Mouse (Mus musculus): ENCODE measurements around the gene 1700019D03Rik. TPM values are rescaled to one million over a fixed set of nuclear protein-coding genes. Genes with fewer than 3 reads are reported as not detected.

Gene 1700019D03Rik
- polyA plus RNA-seq (2014; fragmentation: Illumina TruSeq; extraction: RNeasy Lipid Tissue Mini Kit (QIAGEN cat#74804); ENCODE audit: low read depth, low replicate concordance), result 1.2 TPM

GRCm38 (mm10) chr1:53020079-53020478, at the start of gene 1700019D03Rik:
Gene 1700019D03Rik (minus strand): TSS chr1:53020179.

DNA sequence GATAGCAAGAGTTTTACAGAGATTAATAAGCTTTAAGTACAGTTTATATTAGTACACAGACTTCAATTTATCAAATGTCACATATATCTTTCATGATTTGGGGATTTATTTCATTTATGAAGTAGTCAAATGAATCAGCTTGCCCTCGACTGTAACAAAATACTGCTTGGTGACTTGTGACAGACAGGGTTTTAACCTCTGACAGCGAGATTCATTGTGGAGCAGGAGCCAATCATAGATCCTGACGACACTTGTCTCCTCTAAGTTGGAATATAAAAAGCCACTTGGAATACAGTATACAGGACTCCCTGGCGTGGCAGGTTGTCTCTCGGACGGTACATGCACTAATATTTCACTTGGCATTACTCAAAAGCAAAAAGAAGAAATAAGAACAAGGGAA, 41.4 kb upstream of the 1700019D03Rik start, which contains the start of gene Mstn:
Gene Mstn, plus strand, starts transcription at position 301 of the 400 bp plus-strand sequence.

Other genes with a start within 250 kb of the 1700019D03Rik start
- 13.4 TPM for gene Inpp1, start 202.5 kb downstream of the 1700019D03Rik start, polyA plus RNA-seq (2014; fragmentation: Illumina TruSeq; extraction: RNeasy Lipid Tissue Mini Kit (QIAGEN cat#74804); ENCODE audit: low read depth, low replicate concordance)
- 116 TPM for gene Hibch, start 175.2 kb downstream of the 1700019D03Rik start, polyA plus RNA-seq (2014; fragmentation: Illumina TruSeq; extraction: RNeasy Lipid Tissue Mini Kit (QIAGEN cat#74804); ENCODE audit: low read depth, low replicate concordance)
- 0.37 TPM for gene Mstn, start 41.5 kb upstream of the 1700019D03Rik start, polyA plus RNA-seq (2014; fragmentation: Illumina TruSeq; extraction: RNeasy Lipid Tissue Mini Kit (QIAGEN cat#74804); ENCODE audit: low read depth, low replicate concordance)
- gene 1700019A02Rik, start 167.5 kb upstream of the 1700019D03Rik start, polyA plus RNA-seq (2014; fragmentation: Illumina TruSeq; extraction: RNeasy Lipid Tissue Mini Kit (QIAGEN cat#74804); ENCODE audit: low read depth, low replicate concordance), result not detected